Mouse (Mus musculus) bone marrow, adult 2 months (tissue): ENCODE measurements around the gene Theg.

Source experiments
- CTCF ChIP-seq: fragments of 200-500 bp; IDR thresholded peaks from 2 replicates; pipeline ENCODE4 v1.5.1; 2011; ENCODE audit warnings: low read length, control low read depth; ENCODE audit not compliant: control insufficient read depth, insufficient read depth
- POLR2A ChIP-seq: fragments of 200-500 bp; IDR thresholded peaks from 2 replicates; pipeline ENCODE4 v1.6.1; 2011; ENCODE audit warnings: low read depth, mild to moderate bottlenecking, control low read depth, low read length, borderline replicate concordance; ENCODE audit not compliant: control insufficient read depth

DNA sequence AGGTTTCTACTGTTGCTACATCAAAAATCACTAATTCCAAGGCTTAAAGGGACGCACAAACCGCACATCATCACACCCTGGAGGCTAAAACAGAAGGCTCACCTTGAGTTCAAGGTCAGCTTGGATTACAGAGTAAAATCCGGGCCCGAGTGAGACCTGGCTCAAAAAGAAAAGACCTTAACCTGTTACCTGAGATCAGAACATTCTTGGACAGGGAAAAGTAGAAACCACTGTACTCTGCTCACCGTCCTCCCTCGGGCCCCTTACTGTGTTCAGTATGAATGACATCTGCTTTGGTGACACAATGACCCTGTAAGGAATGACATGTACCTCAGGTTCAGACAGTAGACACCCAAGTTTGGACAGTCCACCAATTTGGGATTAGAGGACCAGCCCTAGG is 12.3 kb downstream of the Theg start:
- TF ChIP-seq POLR2A: no peak
- TF ChIP-seq CTCF: no peak
